Mouse (Mus musculus) liver, adult 2 months (tissue): Measurements from ENCODE around the gene Rabl3.

Source experiments
- CTCF ChIP-seq: fragments of 200-500 bp; IDR thresholded peaks from 2 replicates; pipeline ENCODE4 v1.5.1; 2011; ENCODE audit warnings: low read depth, low read length, control low read depth
- POLR2A ChIP-seq: fragments of 200-500 bp; IDR thresholded peaks from 2 replicates; pipeline ENCODE4 v1.6.1; 2011; ENCODE audit warnings: low read length, control low read depth; ENCODE audit not compliant: insufficient read depth; ENCODE audit errors: extremely low read depth

- TF ChIP-seq POLR2A: no peak
- TF ChIP-seq CTCF: no peak
These were observed 32.6 kb downstream of the Rabl3 start for GRCm38 (mm10) chr16:37572117-37572754.
